Mouse (Mus musculus) forebrain, embryonic 11.5 days (tissue): Measurements from ENCODE around the gene Prr14. TPM values are rescaled to one million over a fixed set of nuclear protein-coding genes. Genes with fewer than 3 reads are reported as not detected.
"Not testable (repeated sequence)": the region's sequence is repeated elsewhere in the genome, so short reads cannot be mapped to it uniquely, and the experiment has no call there.

Source experiments
- ATAC-seq: fragments of 200-750 bp; cut with Nextera tagmentation; replicated peaks from 2 replicates; pipeline ENCODE4 v1.8.0; 2017; ENCODE audit warnings: moderate TSS enrichment; ENCODE audit not compliant: low FRiP score
- DNase-seq: peaks from one replicate; pipeline ENCODE4 v3.0.0-alpha.2; 2017; ENCODE audit warnings: low spot score
- H3K27ac ChIP-seq: fragments of 300-500 bp; sonication (generic); 2 replicates; pipeline ENCODE4 v1.5.1; 2014; ENCODE audit warnings: low read depth, low read length
- H3K27me3 ChIP-seq: fragments of 300-500 bp; sonication (generic); 2 replicates; pipeline ENCODE4 v1.6.1; 2014; ENCODE audit warnings: mild to moderate bottlenecking, low read length, mixed read lengths; ENCODE audit not compliant: control insufficient read depth, insufficient read depth
- H3K36me3 ChIP-seq: fragments of 300-500 bp; sonication (generic); 2 replicates; pipeline ENCODE4 v1.6.1; 2014; ENCODE audit warnings: mild to moderate bottlenecking, low read length, moderate library complexity, mixed read lengths; ENCODE audit not compliant: control insufficient read depth, insufficient read depth
- H3K4me1 ChIP-seq: fragments of 300-500 bp; sonication (generic); replicated peaks from 2 replicates; pipeline ENCODE4 v1.6.1; 2014; ENCODE audit warnings: low read length, mixed read lengths; ENCODE audit not compliant: control insufficient read depth, insufficient read depth
- H3K4me2 ChIP-seq: fragments of 300-500 bp; sonication (generic); 2 replicates; pipeline ENCODE4 v1.6.1; 2014; ENCODE audit warnings: low read depth, mild to moderate bottlenecking, low read length, moderate library complexity, mixed read lengths; ENCODE audit not compliant: severe bottlenecking
- H3K4me3 ChIP-seq: fragments of 300-500 bp; sonication (generic); 2 replicates; pipeline ENCODE4 v1.5.1; 2014; ENCODE audit warnings: low read depth, low read length
- H3K9ac ChIP-seq: fragments of 300-500 bp; sonication (generic); 2 replicates; pipeline ENCODE4 v1.6.1; 2014; ENCODE audit warnings: low read length
- H3K9me3 ChIP-seq: fragments of 300-500 bp; sonication (generic); 2 replicates; pipeline ENCODE4 v1.6.1; 2016; ENCODE audit warnings: low read length, mixed read lengths; ENCODE audit not compliant: control insufficient read depth
- WGBS: fragments of 180-500 bp; shearing (Covaris S2); extraction: QIAGEN DNeasy Blood & Tissue Kit; methylation state at CpG from one replicate; pipeline ENCODE4 v1.1.7; 2014; 5-methylcytosine and 5-hydroxymethylcytosine counted together
- polyA plus RNA-seq: library from polyadenylated mRNA; unstranded; fragments of >200 nt; fragmentation: Nextera tagmentation; extraction: Ambion mirVana; gene quantifications from 2 replicates; pipeline ENCODE4 v1.2.1, GENCODE M21; 2014

Prr14 gene
- polyA plus RNA-seq, 1 experiment from 2014 or later: 77.3 TPM

DNA sequence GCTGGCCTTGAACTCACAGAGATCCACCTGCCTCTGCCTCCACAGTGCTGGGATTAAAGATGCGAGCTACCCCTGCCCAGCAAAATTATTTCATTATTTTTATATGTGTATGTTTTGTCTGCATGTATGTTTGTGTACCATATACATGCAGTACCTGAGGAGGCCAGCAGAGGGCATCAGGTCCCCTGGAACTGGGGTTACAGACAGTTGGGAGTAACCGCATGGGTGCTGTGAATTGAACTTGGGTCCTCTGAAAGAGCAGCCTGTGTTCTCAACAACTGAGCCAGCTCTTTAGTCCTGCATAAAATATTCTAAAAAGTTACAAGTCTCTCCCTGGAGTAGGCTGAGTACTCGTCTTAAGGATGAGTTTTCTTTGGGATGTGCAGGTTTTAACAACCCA lies 21.7 kb upstream of the Prr14 start:
- WGBS: 87% methylated on average over 3 of the region's 3 CpGs
- DNase-seq: no peak
- Histone ChIP-seq H3K4me3 (no peak overlapping the region), H3K27ac (no peak overlapping the region), H3K4me2 (no peak overlapping the region), H3K27me3 (no peaks in the 10 kb centered on the region), H3K9me3 (no peaks in the 10 kb centered on the region; the same call in 1 of the 2 replicates), H3K9ac (no peak overlapping the region), H3K36me3 (no peaks in the 10 kb centered on the region; the same call in 1 of the 2 replicates), H3K4me1 (no peaks in the 10 kb centered on the region)
- no peak for ATAC-seq

- DNase-seq (no peak), ATAC-seq (no peak)
- 91% methylated on average over 20 of the region's 20 CpGs for WGBS
- Histone ChIP-seq H3K9ac (no peak overlapping the region), H3K27ac (no peak overlapping the region), H3K4me2 (no peak overlapping the region), H3K9me3 (no peaks in the 10 kb centered on the region), H3K4me3 (no peak overlapping the region), H3K4me1 (peaks cover 4% of the 10 kb centered on the region; the same call in 1 of the 2 replicates), H3K36me3 (peaks cover 13% of the 10 kb centered on the region), H3K27me3 (no peaks in the 10 kb centered on the region)
These were observed 15.4 kb upstream of the Prr14 start for GRCm38 (mm10) chr7:127443976-127444375.

DNA sequence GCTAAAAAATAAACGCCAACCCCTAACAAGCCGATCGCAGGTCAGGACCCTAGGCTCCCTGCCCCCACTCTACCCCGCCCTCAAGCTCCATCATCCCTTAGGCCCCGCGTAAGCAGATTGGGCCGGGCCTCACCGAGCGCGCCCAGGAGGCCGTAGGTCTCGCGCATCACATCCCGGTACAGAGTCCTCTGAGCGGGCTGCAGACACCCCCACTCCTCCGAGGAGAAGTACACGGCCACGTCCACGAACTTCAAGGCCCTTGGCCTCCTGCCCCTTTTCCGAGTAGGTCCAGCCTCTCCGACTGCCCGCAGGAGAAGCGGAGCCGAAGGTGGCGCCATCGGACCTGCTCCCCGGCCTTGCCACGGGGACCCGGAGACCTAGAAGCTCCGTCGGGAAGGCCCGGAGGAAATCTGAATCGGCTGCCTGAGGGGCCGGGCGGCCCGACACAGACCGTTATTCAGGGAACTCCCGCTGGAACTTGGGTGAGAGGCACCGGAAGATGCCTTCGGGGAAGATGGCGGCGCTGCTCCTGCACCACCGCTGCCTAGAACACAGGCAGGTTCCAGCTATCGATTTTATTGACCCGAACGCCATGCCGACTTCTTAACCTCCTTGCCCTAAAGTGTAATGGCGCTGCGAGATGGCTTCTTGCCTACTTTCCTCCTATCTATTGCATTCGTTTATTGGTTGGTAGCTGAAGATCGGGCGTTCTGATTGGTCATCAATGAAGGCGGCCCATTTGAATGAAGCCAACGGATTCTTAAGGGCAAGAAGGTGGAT lies 10.7 kb upstream of the Prr14 start, which contains the start of gene Zfp689:
Gene Zfp689 (minus strand): TSS at position 638 of the 780 bp plus-strand sequence.
- Histone ChIP-seq H3K9me3 (no peaks in the 10 kb centered on the region), H3K4me2 (peak within 1 kb of the TSS; percentile 86), H3K36me3 (peaks cover 8% of the 10 kb centered on the region), H3K27ac (peak within 1 kb of the TSS; percentile 93), H3K4me3 (peak within 1 kb of the TSS; percentile 93), H3K27me3 (no peaks in the 10 kb centered on the region), H3K9ac (peak within 1 kb of the TSS; percentile 99), H3K4me1 (peaks cover 10% of the 10 kb centered on the region)
- peak; percentile 89 for ATAC-seq
- DNase-seq: peak; percentile 91
- under 1% methylated on average over 54 of the region's 54 CpGs for WGBS

- peak overlapping the region; percentile 86 for H3K4me2 ChIP-seq
- H3K27ac ChIP-seq: peak overlapping the region; percentile 3; the same call in 1 of the 2 replicates
- H3K4me3 ChIP-seq: peak overlapping the region; percentile 93
- DNase-seq: no peak
- no peak for ATAC-seq
- peaks cover 2% of the 10 kb centered on the region; the same call in 1 of the 2 replicates for H3K36me3 ChIP-seq
- H3K27me3 ChIP-seq: no peaks in the 10 kb centered on the region
- WGBS: 80% methylated on average over 7 of the region's 7 CpGs
- no peaks in the 10 kb centered on the region for H3K9me3 ChIP-seq
- H3K9ac ChIP-seq: peak overlapping the region; percentile 99
- peaks cover 10% of the 10 kb centered on the region for H3K4me1 ChIP-seq
These were observed 9.4 kb upstream of the Prr14 start for GRCm38 (mm10) chr7:127449966-127450365.

DNA sequence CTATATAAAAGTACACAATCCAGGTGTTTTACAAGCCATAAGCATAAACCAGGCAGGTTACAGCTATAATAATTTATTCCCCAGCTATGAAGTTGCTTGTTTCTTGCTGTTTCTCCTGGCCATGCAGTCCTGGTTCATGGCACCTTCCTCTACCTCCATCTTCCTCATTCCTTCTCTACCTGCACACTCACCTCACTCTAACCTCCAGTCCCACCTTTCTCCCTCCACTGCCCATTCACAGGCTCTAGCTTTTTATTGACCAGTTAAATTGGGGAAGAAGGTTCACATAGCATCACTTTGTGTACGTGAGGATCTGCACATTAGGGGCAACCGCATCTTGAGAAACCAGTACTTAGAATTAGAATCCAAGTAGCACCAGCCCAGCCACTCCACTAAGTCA lies 6.4 kb upstream of the Prr14 start:
- H3K4me3 ChIP-seq: no peak overlapping the region
- WGBS: 93% methylated on average over 2 of the region's 2 CpGs

GRCm38 (mm10) chr7:127454905-127455304 lies 4.5 kb upstream of the Prr14 start:
- H3K4me3 ChIP-seq: no peak overlapping the region
- no peak overlapping the region for H3K4me2 ChIP-seq
- ATAC-seq (no peak), DNase-seq (no peak)
- H3K9me3 ChIP-seq: no peaks in the 10 kb centered on the region; the same call in 1 of the 2 replicates
- WGBS: 85% methylated on average over 7 of the region's 7 CpGs
- no peaks in the 10 kb centered on the region for H3K27me3 ChIP-seq
- H3K9ac ChIP-seq: no peak overlapping the region
- H3K36me3 ChIP-seq: peaks cover 17% of the 10 kb centered on the region; the same call in 1 of the 2 replicates
- peaks cover 4% of the 10 kb centered on the region for H3K4me1 ChIP-seq
- no peak overlapping the region for H3K27ac ChIP-seq

More for the DNA sequence above, 6.4 kb upstream of the Prr14 start:
- no peak for DNase-seq
- ATAC-seq: no peak
- peaks cover 6% of the 10 kb centered on the region for H3K4me1 ChIP-seq
- no peak overlapping the region; the same call in 1 of the 2 replicates for H3K9ac ChIP-seq
- H3K27me3 ChIP-seq: no peaks in the 10 kb centered on the region
- no peak overlapping the region for H3K27ac ChIP-seq
- no peaks in the 10 kb centered on the region; the same call in 1 of the 2 replicates for H3K9me3 ChIP-seq
- no peak overlapping the region for H3K4me2 ChIP-seq
- H3K36me3 ChIP-seq: peaks cover 13% of the 10 kb centered on the region; the same call in 1 of the 2 replicates

- not testable (repeated sequence) for H3K27me3 ChIP-seq, H3K9ac ChIP-seq, H3K4me2 ChIP-seq, H3K9me3 ChIP-seq, H3K4me1 ChIP-seq, H3K27ac ChIP-seq, H3K4me3 ChIP-seq, ATAC-seq
- WGBS: 90% methylated on average over 3 of the region's 3 CpGs
- peaks cover 17% of the 10 kb centered on the region; the same call in 1 of the 2 replicates for H3K36me3 ChIP-seq
- peak; percentile 41 for DNase-seq
These were observed 864 bp upstream of the Prr14 start for GRCm38 (mm10) chr7:127458371-127459122.

GRCm38 (mm10) chr7:127465191-127465590 lies 5.8 kb downstream of the Prr14 start:
- Histone ChIP-seq H3K4me3 (no peak overlapping the region), H3K9me3 (no peaks in the 10 kb centered on the region), H3K9ac (no peak overlapping the region), H3K36me3 (peaks cover 3% of the 10 kb centered on the region; the same call in 1 of the 2 replicates), H3K4me1 (no peaks in the 10 kb centered on the region), H3K4me2 (no peak overlapping the region), H3K27me3 (no peaks in the 10 kb centered on the region), H3K27ac (no peak overlapping the region)
- WGBS: 87% methylated on average over 3 of the region's 3 CpGs
- DNase-seq (no peak), ATAC-seq (no peak)
